Mouse (Mus musculus): ENCODE results near the gene Ftl1. TPM values are rescaled to one million over a fixed set of nuclear protein-coding genes. Genes with fewer than 3 reads are reported as not detected.
"Not testable (repeated sequence)": the region's sequence is repeated elsewhere in the genome, so short reads cannot be mapped to it uniquely, and the experiment has no call there.

Ftl1 gene
- polyA plus RNA-seq, 1 experiment from 2014 or later, result 6,026 TPM

- DNase-seq (ENCODE audit: low spot score), result no peak
- Histone ChIP-seq H3K9me3 (ENCODE audit: low read length) (no peaks in the 10 kb centered on the region), H3K36me3 (ENCODE audit: insufficient read depth, low read length) (no peaks in the 10 kb centered on the region), H3K4me3 (ENCODE audit: low read depth, low read length) (peak overlapping the region; percentile 40), H3K27ac (ENCODE audit: low read length) (no peak overlapping the region; the same call in 1 of the 2 replicates), H3K4me2 (replicated peaks; ENCODE audit: low read depth, low read length) (peak overlapping the region; percentile 67), H3K4me1 (ENCODE audit: insufficient read depth, low read depth, low read length) (peaks cover 3% of the 10 kb centered on the region; the same call in 1 of the 2 replicates), H3K27me3 (replicated peaks; ENCODE audit: insufficient read depth, low read length) (no peaks in the 10 kb centered on the region), H3K9ac (replicated peaks; ENCODE audit: low read depth) (no peak overlapping the region)
- WGBS, result 54% methylated on average over 11 of the region's 11 CpGs
- TF ChIP-seq EP300 (IDR thresholded peaks at IDR 0.05) (no peak), CTCF (IDR thresholded peaks at IDR 0.05) (no peak)
- no peak for ATAC-seq
Measured at GRCm38 (mm10) chr7:45487861-45488292, 28.2 kb upstream of the Ftl1 start.

GRCm38 (mm10) chr7:45486761-45487415 lies 27.2 kb upstream of the Ftl1 start, which contains the start of gene Gm45808:
Gene Gm45808 (minus strand): TSS chr7:45486811.
- Histone ChIP-seq H3K9me3 (ENCODE audit: low read length) (no peaks in the 10 kb centered on the region), H3K9ac (replicated peaks; ENCODE audit: low read depth) (no peak within 1 kb of the TSS), H3K36me3 (ENCODE audit: insufficient read depth, low read length) (no peaks in the 10 kb centered on the region), H3K4me1 (ENCODE audit: insufficient read depth, low read depth, low read length) (peaks cover 3% of the 10 kb centered on the region; the same call in 1 of the 2 replicates), H3K27ac (ENCODE audit: low read length) (no peak within 1 kb of the TSS), H3K4me3 (ENCODE audit: low read depth, low read length) (no peak within 1 kb of the TSS), H3K27me3 (replicated peaks; ENCODE audit: insufficient read depth, low read length) (no peaks in the 10 kb centered on the region), H3K4me2 (replicated peaks; ENCODE audit: low read depth, low read length) (no peak within 1 kb of the TSS)
- DNase-seq (ENCODE audit: low spot score), result no peak
- no peak for TF ChIP-seq CTCF (IDR thresholded peaks at IDR 0.05)
- no peak for TF ChIP-seq EP300 (IDR thresholded peaks at IDR 0.05)
- ATAC-seq, result no peak
- 78% methylated on average over 12 of the region's 12 CpGs for WGBS

- H3K4me1 ChIP-seq (ENCODE audit: insufficient read depth, low read depth, low read length), result peaks cover 3% of the 10 kb centered on the region; the same call in 1 of the 2 replicates
- TF ChIP-seq EP300 (IDR thresholded peaks at IDR 0.05) (no peak), CTCF (IDR thresholded peaks at IDR 0.05) (no peak)
- no peaks in the 10 kb centered on the region for H3K36me3 ChIP-seq (ENCODE audit: insufficient read depth, low read length)
- H3K27me3 ChIP-seq (replicated peaks; ENCODE audit: insufficient read depth, low read length), result no peaks in the 10 kb centered on the region
- no peaks in the 10 kb centered on the region for H3K9me3 ChIP-seq (ENCODE audit: low read length)
- no peak overlapping the region for H3K4me2 ChIP-seq (replicated peaks; ENCODE audit: low read depth, low read length)
- ATAC-seq, result no peak
- no peak overlapping the region for H3K4me3 ChIP-seq (ENCODE audit: low read depth, low read length)
- DNase-seq (ENCODE audit: low spot score), result no peak
- no peak overlapping the region for H3K27ac ChIP-seq (ENCODE audit: low read length)
- WGBS, result 62% methylated on average over 7 of the region's 7 CpGs
- no peak overlapping the region for H3K9ac ChIP-seq (replicated peaks; ENCODE audit: low read depth)
Measured at GRCm38 (mm10) chr7:45486158-45486557, 26.5 kb upstream of the Ftl1 start.

GRCm38 (mm10) chr7:45484985-45485384 lies 25.3 kb upstream of the Ftl1 start:
- H3K27me3 ChIP-seq (replicated peaks; ENCODE audit: insufficient read depth, low read length); H3K4me2 ChIP-seq (replicated peaks; ENCODE audit: low read depth, low read length); H3K27ac ChIP-seq (ENCODE audit: low read length); H3K4me1 ChIP-seq (ENCODE audit: insufficient read depth, low read depth, low read length); ATAC-seq; DNase-seq (ENCODE audit: low spot score); H3K9me3 ChIP-seq (ENCODE audit: low read length); H3K36me3 ChIP-seq (ENCODE audit: insufficient read depth, low read length); H3K4me3 ChIP-seq (ENCODE audit: low read depth, low read length); H3K9ac ChIP-seq (replicated peaks; ENCODE audit: low read depth): not testable (repeated sequence)
- WGBS, result 95% methylated on average over 5 of the region's 5 CpGs

- DNase-seq (ENCODE audit: low spot score) (no peak), ATAC-seq (no peak)
- Histone ChIP-seq H3K9me3 (ENCODE audit: low read length) (no peaks in the 10 kb centered on the region), H3K4me3 (ENCODE audit: low read depth, low read length) (no peak overlapping the region), H3K4me1 (ENCODE audit: insufficient read depth, low read depth, low read length) (no peaks in the 10 kb centered on the region), H3K4me2 (replicated peaks; ENCODE audit: low read depth, low read length) (no peak overlapping the region), H3K27ac (ENCODE audit: low read length) (no peak overlapping the region), H3K27me3 (replicated peaks; ENCODE audit: insufficient read depth, low read length) (no peaks in the 10 kb centered on the region), H3K9ac (replicated peaks; ENCODE audit: low read depth) (no peak overlapping the region), H3K36me3 (ENCODE audit: insufficient read depth, low read length) (no peaks in the 10 kb centered on the region)
- no peak for TF ChIP-seq EP300 (IDR thresholded peaks at IDR 0.05)
- no peak for TF ChIP-seq CTCF (IDR thresholded peaks at IDR 0.05)
- WGBS, result 83% methylated on average over 1 of the region's 1 CpGs
Measured at GRCm38 (mm10) chr7:45482166-45482565, 22.5 kb upstream of the Ftl1 start.

- 50% methylated on average over 15 of the region's 15 CpGs for WGBS
- TF ChIP-seq EP300 (IDR thresholded peaks at IDR 0.05) (no peak), CTCF (IDR thresholded peaks at IDR 0.05) (no peak)
- no peaks in the 10 kb centered on the region for H3K27me3 ChIP-seq (replicated peaks; ENCODE audit: insufficient read depth, low read length)
- H3K4me3 ChIP-seq (ENCODE audit: low read depth, low read length), result no peak within 1 kb of the TSS
- no peaks in the 10 kb centered on the region for H3K9me3 ChIP-seq (ENCODE audit: low read length)
- H3K27ac ChIP-seq (ENCODE audit: low read length), result no peak within 1 kb of the TSS
- DNase-seq (ENCODE audit: low spot score) (peak; percentile 68), ATAC-seq (peak; percentile 86)
- no peaks in the 10 kb centered on the region for H3K4me1 ChIP-seq (ENCODE audit: insufficient read depth, low read depth, low read length)
- no peak within 1 kb of the TSS for H3K4me2 ChIP-seq (replicated peaks; ENCODE audit: low read depth, low read length)
- no peaks in the 10 kb centered on the region for H3K36me3 ChIP-seq (ENCODE audit: insufficient read depth, low read length)
- H3K9ac ChIP-seq (replicated peaks; ENCODE audit: low read depth), result no peak within 1 kb of the TSS
Measured at GRCm38 (mm10) chr7:45481374-45481927, 21.8 kb upstream of the Ftl1 start, which contains the start of gene Tulp2. Gene Tulp2 (plus strand): TSS chr7:45481877.

- not testable (repeated sequence) for H3K9ac ChIP-seq (replicated peaks; ENCODE audit: low read depth); H3K4me3 ChIP-seq (ENCODE audit: low read depth, low read length); H3K27ac ChIP-seq (ENCODE audit: low read length); H3K27me3 ChIP-seq (replicated peaks; ENCODE audit: insufficient read depth, low read length); DNase-seq (ENCODE audit: low spot score); ATAC-seq; H3K36me3 ChIP-seq (ENCODE audit: insufficient read depth, low read length); H3K4me2 ChIP-seq (replicated peaks; ENCODE audit: low read depth, low read length); H3K4me1 ChIP-seq (ENCODE audit: insufficient read depth, low read depth, low read length); H3K9me3 ChIP-seq (ENCODE audit: low read length)
- 59% methylated on average over 3 of the region's 4 CpGs for WGBS
Measured at GRCm38 (mm10) chr7:45480310-45480709, 20.6 kb upstream of the Ftl1 start.

Data from lung, postnatal 0 days (tissue).